11 mouse cellular contexts compared by ENCODE assay signal in genomic region chr4:53715977-53716376, GRCm38 (mm10). TPM values are rescaled to one million over a fixed set of nuclear protein-coding genes. Genes with fewer than 3 reads are reported as not detected.
DNase-seq lines count a peak whose midpoint lies in the region; ATAC-seq and TF ChIP-seq lines count a peak whose summit lies in the region.
"Had no signal": no experiment of that assay in that cellular context is flagged by ENCODE, and none has a peak within 500 bp of the region (broad histone marks: within the 10 kb centered on the region; RNA-seq: fewer than 3 reads in every experiment).

No protein-coding gene starts in this region.

- H3K27ac ChIP-seq in kidney, adult 2 months (ENCODE audit: insufficient read depth, low read depth, low read length), result no peak overlapping the region
- H3K27ac ChIP-seq: embryonic facial prominence, embryonic 12.5 days; limb, embryonic 13.5 days had no signal

- peak; percentile 25 for DNase-seq in kidney, adult 2 months
- DNase-seq in kidney, adult 9 months, result no peak
- DNase-seq in 3T3-L1 (ENCODE audit: low read depth, low spot score), result peak; percentile 32
- no peak for DNase-seq in right cerebral cortex, adult 18-20 months
- no peak for DNase-seq in c-Kit-positive CD71-positive TER-119-positive erythroid progenitor cells, embryonic 14.5 days (ENCODE audit: low spot score)
- DNase-seq in kidney, postnatal 10 days, result no peak

- no peaks in the 10 kb centered on the region for H3K4me1 ChIP-seq in kidney, adult 2 months (ENCODE audit: control insufficient read depth, insufficient read depth, low read length)
- peaks cover 13% of the 10 kb centered on the region; the same call in 1 of the 2 replicates for H3K4me1 ChIP-seq in E14TG2a.4 (replicated peaks; ENCODE audit: low read depth, low read length)

- no peak overlapping the region for H3K4me3 ChIP-seq in kidney, adult 2 months (ENCODE audit: insufficient read depth, low read depth, low read length)
- H3K4me3 ChIP-seq in E14TG2a.4 (replicated peaks; ENCODE audit: low read length), result no peak overlapping the region
- H3K4me3 ChIP-seq: embryonic facial prominence, embryonic 12.5 days had no signal

- H3K27me3 ChIP-seq in kidney, adult 2 months (replicated peaks; ENCODE audit: control insufficient read depth, insufficient read depth, low read length), result no peaks in the 10 kb centered on the region
- H3K27me3 ChIP-seq in E14TG2a.4 (ENCODE audit: insufficient read depth, low read length), result 0 out of 2 replicates have a peak, but pooled peaks cover 2% of the 10 kb centered on the region
- H3K27me3 ChIP-seq: embryonic facial prominence, embryonic 12.5 days; limb, embryonic 13.5 days had no signal

- ATAC-seq in erythroid progenitor cell, adult 5-6 weeks (replicated peaks; ENCODE audit: low FRiP score, poor library complexity, severe bottlenecking), result peak; percentile 27; the same call in 1 of the 2 replicates
- ATAC-seq: inflammation-experienced regulatory T-cells, adult 6 months had no signal

- TF ChIP-seq CTCF in kidney, adult 2 months (conservative IDR thresholded peaks at IDR 0.05; ENCODE audit: insufficient read depth, insufficient read length, low read depth, low read length), result peak; percentile 58
- peak; percentile 40 for TF ChIP-seq CTCF in E14TG2a.4 (conservative IDR thresholded peaks at IDR 0.05; ENCODE audit: low read length)

- no peaks in the 10 kb centered on the region for H3K9me3 ChIP-seq in E14TG2a.4 (ENCODE audit: low read length)
- H3K9me3 ChIP-seq: embryonic facial prominence, embryonic 12.5 days; limb, embryonic 13.5 days had no signal

- no peak for TF ChIP-seq POLR2A in kidney, adult 2 months (IDR thresholded peaks at IDR 0.05; ENCODE audit: low read depth, low read length)

- no peaks in the 10 kb centered on the region for H3K36me3 ChIP-seq in kidney, adult 2 months (ENCODE audit: control insufficient read depth, insufficient read depth, low read length)
- peaks cover 6% of the 10 kb centered on the region for H3K36me3 ChIP-seq in E14TG2a.4 (ENCODE audit: insufficient read depth, low read length)
- H3K36me3 ChIP-seq: embryonic facial prominence, embryonic 12.5 days had no signal

RNA-seq across cellular contexts. Expression of gene Fktn, which starts 2.2 kb away (rescaled TPM):
- polyA plus RNA-seq in kidney, adult 2 months (2012; rRNA removed), result 6.5 and 7.0 TPM in 2 replicates
- total RNA-seq in erythroid progenitor cell, adult 5-6 weeks (2015; ENCODE audit: low replicate concordance), result 0.72 and 5.0 TPM in 2 replicates
- total RNA-seq in erythroid progenitor cell, adult 5-6 weeks (2017; ENCODE audit: low replicate concordance), result 0.64 and 0.68 TPM in 2 replicates

Comparison
In these comparisons a context has a peak if more than half of its experiments do, and no peak if none do; other contexts are left out.
1. DNase-seq: peak in kidney, adult 2 months (single experiment) and 3T3-L1 (single experiment); none in kidney, adult 9 months (single experiment), right cerebral cortex, adult 18-20 months (single experiment), c-Kit-positive CD71-positive TER-119-positive erythroid progenitor cells, embryonic 14.5 days (single experiment) and kidney, postnatal 10 days (single experiment).